Mouse (Mus musculus): ENCODE measurements at regions not wholly inside any gene's neighbourhood (a gene's known extent, or its start where the extent isn't known, plus 50 kb on each side); places are given as distances from the start of the nearest gene placed in this dataset.

DNA sequence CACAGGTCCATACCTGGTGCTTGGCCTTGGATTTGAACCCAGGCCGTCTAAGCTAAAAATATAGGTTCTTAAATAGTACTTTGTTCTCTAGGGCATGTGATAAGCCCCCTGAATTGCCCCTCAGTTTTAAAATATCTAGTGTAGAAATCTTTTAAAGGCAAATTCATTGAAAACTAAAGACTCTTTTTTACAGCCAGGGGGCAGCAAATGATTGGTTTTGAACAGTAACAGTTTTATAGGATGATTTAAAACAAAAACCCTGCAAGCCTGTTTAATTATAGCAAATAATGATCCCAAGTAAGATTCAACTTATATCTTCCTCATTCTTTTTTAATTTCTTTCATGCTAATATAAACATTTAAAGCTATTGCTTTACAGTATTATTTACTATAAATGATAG is 58.9 kb upstream of the Fam92a start:
- DNase-seq: peak in 1 of 2 experiments; percentile 24
